Mouse (Mus musculus): ENCODE results near the gene Gdpd5.
A peak's percentile ranks its signal among the peaks of the same experiment; 100 is the strongest.

Gene Gdpd5

DNA sequence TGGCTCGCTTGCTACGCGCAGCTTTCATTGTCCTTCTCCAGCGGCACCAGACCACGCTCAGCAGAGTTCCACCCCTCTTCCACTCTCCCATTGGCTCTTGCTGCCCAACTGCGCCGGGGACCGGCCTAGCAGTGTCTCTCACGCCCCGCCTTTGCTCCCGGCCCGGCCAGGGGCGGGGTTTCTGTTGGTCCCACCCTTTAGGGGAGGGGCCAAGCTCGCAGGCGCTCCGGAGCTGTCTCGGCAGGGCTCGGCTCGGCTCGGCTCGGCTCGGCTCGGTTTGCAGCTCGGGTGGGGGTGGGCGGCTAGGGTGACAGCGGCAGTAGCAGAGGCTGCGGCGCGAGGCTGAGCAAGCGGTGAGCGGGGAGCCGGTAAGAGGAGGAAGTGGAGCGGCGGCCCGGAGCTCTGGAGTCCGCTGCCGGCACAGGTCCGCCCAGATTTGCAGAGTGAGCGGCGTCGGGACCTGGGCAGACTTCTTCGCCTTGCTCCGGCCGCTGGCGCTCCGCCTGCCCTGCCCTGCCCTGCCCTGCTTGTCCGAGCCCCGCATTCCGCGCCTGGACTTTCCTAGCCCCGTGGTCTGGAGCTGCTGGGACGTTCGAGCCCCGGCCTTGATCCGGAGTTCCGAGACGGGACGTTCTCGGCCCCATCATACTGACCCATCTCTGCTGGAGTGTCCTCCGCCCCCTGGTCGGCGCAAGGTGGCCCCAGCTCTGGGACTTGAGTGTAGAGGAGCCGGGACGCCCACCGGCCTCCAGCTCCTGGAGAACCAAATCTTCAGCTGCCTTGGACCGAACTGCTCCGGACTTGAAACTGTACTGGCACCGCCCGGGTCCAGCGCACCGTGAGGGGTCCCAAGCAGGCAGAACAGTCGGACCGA lies at the start of gene Gdpd5:
Gene Gdpd5, plus strand, starts transcription at position 201 of the 874 bp plus-strand sequence.
- peak; percentile 96 to 97 for DNase-seq (ENCODE audit: low spot score in 2 of 2)

DNA sequence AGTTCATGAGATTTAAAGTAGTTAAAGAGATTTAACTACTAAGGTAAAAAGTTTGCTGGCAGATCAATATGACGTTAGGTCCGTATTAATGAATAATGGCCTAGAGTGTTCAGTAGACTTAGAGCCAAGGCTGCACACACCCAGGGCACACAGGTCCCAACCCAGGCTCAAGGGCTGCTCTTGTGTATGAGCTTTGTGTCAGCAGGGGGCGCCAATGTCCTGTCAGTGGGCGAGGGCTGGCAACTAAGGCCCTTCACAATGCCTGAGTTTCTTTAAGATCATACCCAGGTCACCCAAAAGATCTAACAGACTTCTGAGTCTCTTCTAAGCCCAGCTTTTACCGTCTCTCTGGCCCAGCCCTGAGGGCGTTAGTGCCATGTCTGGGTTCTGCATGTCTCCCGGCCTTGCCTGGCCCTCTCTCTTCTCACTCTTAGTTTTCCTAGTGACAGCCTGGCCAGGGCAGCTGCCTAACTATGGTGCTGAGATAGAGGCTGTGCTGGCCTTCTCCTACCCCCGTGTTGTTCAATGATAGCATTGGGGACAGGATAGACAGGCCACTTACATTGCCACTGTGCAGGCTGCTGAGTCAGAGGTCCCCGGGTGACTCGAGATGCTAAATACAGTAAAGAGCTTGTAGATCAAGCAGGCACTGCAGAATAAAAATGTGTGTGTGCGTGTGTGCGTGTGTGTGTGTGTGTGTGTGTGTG lies 48.3 kb upstream of the Gdpd5 start:
- DNase-seq (ENCODE audit: low spot score in 2 of 2): peak; percentile 41 to 44

DNA sequence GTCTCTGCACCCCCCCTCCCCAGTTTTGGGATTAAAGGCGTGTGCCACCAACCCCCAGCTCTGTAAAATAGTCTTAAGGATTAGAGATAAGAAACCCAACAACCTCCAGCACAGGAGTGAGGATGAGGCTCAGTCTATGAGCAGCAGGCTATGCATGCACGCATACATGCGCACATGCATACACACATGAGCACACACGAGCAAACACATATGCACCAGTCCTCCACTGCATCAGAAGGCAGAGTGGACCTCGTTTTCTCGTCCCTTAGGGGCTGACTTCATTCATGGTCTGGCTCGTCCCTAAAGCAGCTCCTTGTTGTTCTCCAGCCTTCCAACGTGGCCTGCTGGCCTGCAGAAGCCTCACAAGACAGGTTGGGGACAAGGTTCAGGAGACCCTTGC lies 40.5 kb upstream of the Gdpd5 start:
- DNase-seq (ENCODE audit: low spot score in 2 of 2): no peak

GRCm38 (mm10) chr7:99343577-99343976 lies 37.6 kb upstream of the Gdpd5 start:
- no peak for DNase-seq (ENCODE audit: low spot score in 2 of 2)

DNA sequence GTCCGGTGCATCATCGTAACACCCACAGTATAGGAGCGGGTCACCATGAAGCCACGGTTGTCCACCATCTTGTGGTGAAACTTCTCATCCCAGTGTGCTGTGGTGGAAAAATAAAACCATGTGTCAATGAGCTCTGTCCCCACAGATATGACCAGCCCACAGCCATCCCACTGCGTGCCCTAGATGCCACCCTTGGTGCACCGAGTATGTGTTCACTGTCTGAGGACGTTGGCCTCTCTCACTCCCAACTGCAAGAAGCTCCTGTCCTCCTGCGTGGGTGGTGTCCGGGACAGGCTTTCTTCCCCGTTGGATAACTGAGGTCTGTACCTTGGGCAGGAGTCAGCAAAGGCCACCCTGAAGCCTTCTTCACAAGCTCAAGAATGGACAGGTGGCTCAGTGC lies 33.9 kb upstream of the Gdpd5 start:
- DNase-seq (ENCODE audit: low spot score in 2 of 2): no peak

DNA sequence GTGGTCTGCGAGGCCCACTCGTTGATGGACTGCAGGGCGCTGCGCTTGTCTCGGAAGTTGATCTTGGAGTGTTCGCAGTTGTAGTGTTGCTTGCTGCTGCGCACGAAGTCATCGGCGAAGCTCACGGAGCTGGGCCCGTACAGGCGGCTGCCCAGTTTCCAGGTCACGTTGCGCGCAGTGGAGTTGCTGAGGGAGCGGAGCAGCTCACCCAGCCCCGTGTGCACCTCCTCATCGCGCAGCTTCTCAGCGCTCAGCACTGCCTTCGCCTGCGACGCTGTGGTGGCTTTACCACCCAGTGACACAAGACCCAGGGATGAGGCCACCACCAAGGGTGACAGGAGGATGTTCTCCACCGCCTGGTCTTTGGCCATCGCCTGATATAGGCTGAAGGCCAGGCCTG lies 32.3 kb upstream of the Gdpd5 start:
- no peak for DNase-seq (ENCODE audit: low spot score in 2 of 2)

GRCm38 (mm10) chr7:99349782-99350720 lies 31.2 kb upstream of the Gdpd5 start:
- DNase-seq (ENCODE audit: low spot score in 2 of 2): no peak

GRCm38 (mm10) chr7:99351104-99351801 lies 30.0 kb upstream of the Gdpd5 start:
- DNase-seq (ENCODE audit: low spot score in 2 of 2): no peak

DNA sequence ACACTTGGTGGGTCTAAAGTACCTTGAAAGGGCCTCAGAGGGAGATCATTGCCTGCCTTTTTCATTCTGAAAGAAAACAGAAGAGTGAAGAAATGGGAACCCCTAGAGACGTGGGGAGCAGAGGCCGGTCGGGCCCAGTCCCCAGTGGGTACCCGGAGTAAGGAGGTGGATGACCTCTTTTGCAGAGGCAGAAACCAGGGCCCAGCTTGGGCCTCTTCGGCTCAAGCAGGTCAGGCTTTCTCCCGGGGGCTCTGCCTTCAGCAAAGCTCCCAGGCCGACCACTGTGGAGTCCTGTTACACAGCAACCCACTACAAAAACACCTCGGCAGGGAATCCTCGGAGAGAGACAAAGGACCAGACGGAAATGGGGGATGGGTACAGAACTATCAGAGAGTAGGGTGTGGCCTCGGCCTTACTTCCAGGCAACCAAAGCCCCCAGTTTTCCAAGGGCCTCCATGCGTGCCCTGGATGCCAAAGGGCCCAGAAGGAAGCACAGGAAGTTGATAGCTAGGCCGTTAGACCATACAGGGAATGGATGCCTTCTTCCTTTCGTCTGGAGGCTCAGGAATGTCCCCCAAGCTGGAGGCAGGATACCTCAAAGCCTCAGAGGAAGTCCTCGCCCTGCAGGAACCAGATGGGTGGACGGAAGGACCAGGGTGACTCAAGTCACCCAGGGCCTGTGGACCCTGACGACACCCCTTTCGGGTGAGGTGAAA lies 29.3 kb upstream of the Gdpd5 start:
- no peak for DNase-seq (ENCODE audit: low spot score in 2 of 2)

GRCm38 (mm10) chr7:99352526-99353400 lies 28.5 kb upstream of the Gdpd5 start, which contains the start of gene Serpinh1:
Gene Serpinh1 (minus strand): TSS chr7:99353239.
- DNase-seq (ENCODE audit: low spot score in 2 of 2): no peak

- DNase-seq (ENCODE audit: low spot score in 2 of 2): peak; percentile 57 to 69
Measured at GRCm38 (mm10) chr7:99355731-99356131, 25.5 kb upstream of the Gdpd5 start.

GRCm38 (mm10) chr7:99356244-99356930 lies 24.8 kb upstream of the Gdpd5 start:
- DNase-seq (ENCODE audit: low spot score in 2 of 2): no peak

DNA sequence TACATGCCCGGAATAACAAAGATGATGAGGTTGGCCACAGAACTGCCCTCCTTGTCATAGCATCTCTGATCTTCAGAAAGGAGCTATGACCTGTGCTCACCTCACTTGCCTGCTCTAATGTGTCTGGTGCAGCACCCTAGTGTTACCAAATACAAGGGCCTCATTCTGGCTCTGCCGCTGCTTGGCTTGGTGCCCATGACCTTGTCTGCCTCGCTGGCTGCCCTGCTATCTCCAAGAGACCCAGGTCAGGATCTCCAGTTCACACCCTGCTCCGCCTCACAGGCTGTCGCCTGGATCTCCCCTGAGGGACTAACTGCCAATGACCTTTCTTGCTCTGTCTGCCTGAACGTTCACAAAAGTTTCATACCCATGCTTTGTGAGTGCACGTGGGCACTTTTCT lies 24.0 kb upstream of the Gdpd5 start:
- DNase-seq (ENCODE audit: low spot score in 2 of 2): no peak

GRCm38 (mm10) chr7:99358371-99358770 lies 22.8 kb upstream of the Gdpd5 start:
- no peak for DNase-seq (ENCODE audit: low spot score in 2 of 2)

- DNase-seq (ENCODE audit: low spot score in 2 of 2): peak; percentile 60 to 74
Measured at GRCm38 (mm10) chr7:99360021-99360802, 21.0 kb upstream of the Gdpd5 start.

DNA sequence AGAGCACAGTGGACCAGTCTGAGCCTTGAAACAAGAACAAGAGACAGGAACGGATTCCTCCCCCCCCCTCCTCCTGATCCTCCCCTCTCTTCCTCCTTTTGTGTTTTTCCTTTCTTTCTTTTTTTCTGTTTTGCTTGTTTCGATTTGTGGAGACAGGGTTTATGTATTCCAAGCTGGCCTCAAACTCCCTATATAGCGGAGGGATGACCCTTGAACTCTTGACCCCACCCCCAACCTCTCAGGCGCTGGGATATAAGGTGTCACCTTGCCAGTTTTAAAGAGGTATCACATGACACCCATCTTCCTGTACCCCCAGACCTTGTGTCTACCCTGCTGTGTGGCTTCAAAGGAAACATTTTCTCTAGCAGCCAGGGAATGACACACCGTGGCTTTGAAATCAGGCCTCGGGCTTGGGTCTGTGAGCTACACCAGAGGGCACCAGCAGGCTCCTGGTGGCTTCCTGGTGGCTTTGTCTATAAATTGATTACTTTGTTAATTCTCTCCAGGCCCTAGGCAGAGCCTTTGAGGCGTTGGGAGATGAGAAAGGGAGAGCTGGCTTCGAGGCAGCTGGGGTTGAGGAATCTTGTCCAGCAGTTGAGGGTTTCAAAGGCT lies 20.3 kb upstream of the Gdpd5 start:
- no peak for DNase-seq (ENCODE audit: low spot score in 2 of 2)

DNA sequence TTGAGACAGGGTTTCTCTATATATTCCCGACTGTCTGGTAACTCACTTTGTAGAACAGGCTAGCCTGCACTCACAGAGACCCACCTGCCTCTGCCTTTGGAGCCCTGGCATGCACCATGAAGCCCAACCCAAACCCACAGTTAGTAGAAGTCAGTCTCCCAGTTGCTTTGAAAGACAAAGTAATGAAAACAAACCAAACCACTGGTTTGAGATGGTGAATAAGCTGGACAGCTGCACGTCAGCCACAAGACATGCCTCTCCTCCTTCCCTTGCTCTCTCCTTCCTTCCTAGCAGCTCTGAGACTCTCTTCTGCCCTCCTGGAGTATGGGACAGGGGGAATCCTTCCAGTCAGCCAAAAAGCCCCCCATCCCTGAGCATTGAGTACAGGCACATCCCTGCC lies 19.1 kb upstream of the Gdpd5 start:
- no peak for DNase-seq (ENCODE audit: low spot score in 2 of 2)

DNA sequence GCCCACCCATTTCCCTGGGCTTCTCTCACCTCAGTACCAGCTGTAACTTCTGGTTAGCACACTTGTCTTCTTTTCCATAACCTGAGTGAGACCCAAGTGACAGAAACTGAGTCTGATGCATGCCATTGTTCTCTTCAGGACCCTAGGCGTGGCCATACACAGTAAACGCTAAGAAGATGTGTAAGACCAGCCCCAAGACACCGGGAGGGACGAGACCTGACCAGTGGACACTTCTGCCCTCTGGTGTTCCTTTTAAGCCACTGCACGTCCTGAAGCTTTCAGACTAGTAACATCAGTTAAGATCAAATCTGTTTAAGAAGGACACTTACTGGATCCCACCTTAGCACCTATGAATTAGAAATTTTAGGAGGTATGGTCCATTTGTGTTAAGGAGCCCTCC lies 16.1 kb upstream of the Gdpd5 start:
- DNase-seq (ENCODE audit: low spot score in 2 of 2): peak; percentile 38 to 46

Data from right cerebral cortex, postnatal 36 days (tissue).